Comparison of ENCODE assay signal across 9 mouse cellular contexts in the genomic region with DNA sequence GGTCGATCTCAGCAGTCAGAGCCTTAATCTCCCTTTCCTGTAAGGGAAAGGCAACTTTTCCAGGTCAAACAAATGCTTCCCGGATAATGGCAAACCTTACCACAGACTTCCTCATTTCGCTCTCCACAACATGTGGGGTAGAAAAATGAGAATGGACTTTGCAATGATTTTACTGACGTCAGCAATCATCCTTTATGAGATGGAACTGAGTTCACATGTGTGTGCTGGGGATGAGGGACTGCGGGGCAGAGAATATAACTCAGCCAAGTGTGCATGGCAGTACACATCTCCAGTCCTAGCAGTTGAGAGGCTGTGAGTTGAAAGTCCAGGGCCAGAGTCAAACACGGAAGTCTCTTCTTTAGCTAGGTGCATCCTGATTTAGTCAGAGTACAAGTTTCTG. TPM values are rescaled to one million over a fixed set of nuclear protein-coding genes. Genes with fewer than 3 reads are reported as not detected.
DNase-seq lines count a peak whose midpoint lies in the region; ATAC-seq lines count a peak whose summit lies in the region.
"Had no signal": no experiment of that assay in that cellular context is flagged by ENCODE, and none has a peak within 500 bp of the region (broad histone marks: within the 10 kb centered on the region; RNA-seq: fewer than 3 reads in every experiment).

No protein-coding gene starts in this region.

- DNase-seq in 3T3-L1 (ENCODE audit: low read depth, low spot score) = peak; percentile 5
- no peak for DNase-seq in forebrain, embryonic 14.5 days (ENCODE audit: low spot score)
- no peak for DNase-seq in Muller cell, postnatal 12 days (ENCODE audit: inconsistent ontology term)
- no peak for DNase-seq in adrenal gland, postnatal 14 days
- no peak for DNase-seq in cerebellum, adult 8-10 months

- H3K4me2 ChIP-seq in forebrain, embryonic 14.5 days (ENCODE audit: low read length) = peak overlapping the region; percentile 80
- H3K4me2 ChIP-seq in liver, embryonic 12.5 days = peak overlapping the region; percentile 82

- no peaks in the 10 kb centered on the region for H3K9me3 ChIP-seq in erythroblast, embryonic 14.5 days (ENCODE audit: control insufficient read depth, low read length)
- no peaks in the 10 kb centered on the region for H3K9me3 ChIP-seq in forebrain, embryonic 14.5 days (replicated peaks; ENCODE audit: control insufficient read depth, low read length)
- H3K9me3 ChIP-seq in liver, embryonic 12.5 days (replicated peaks) = no peaks in the 10 kb centered on the region

- no peak overlapping the region for H3K27ac ChIP-seq in forebrain, embryonic 14.5 days (ENCODE audit: low read depth, low read length)
- H3K27ac ChIP-seq in liver, embryonic 12.5 days = no peak overlapping the region

- peaks cover 39% of the 10 kb centered on the region for H3K36me3 ChIP-seq in erythroblast, embryonic 14.5 days (ENCODE audit: control insufficient read depth)
- H3K36me3 ChIP-seq in forebrain, embryonic 14.5 days (ENCODE audit: control insufficient read depth, insufficient read depth, low read length) = peaks cover 35% of the 10 kb centered on the region
- H3K36me3 ChIP-seq in liver, embryonic 12.5 days = peaks cover 43% of the 10 kb centered on the region

- H3K4me1 ChIP-seq in erythroblast, embryonic 14.5 days (ENCODE audit: control insufficient read depth) = peaks cover 35% of the 10 kb centered on the region
- H3K4me1 ChIP-seq in forebrain, embryonic 14.5 days (ENCODE audit: control insufficient read depth, insufficient read depth, low read length) = peaks cover 11% of the 10 kb centered on the region; the same call in 1 of the 2 replicates
- peaks cover 31% of the 10 kb centered on the region for H3K4me1 ChIP-seq in liver, embryonic 12.5 days

- peak overlapping the region; percentile 92 for H3K4me3 ChIP-seq in erythroblast, embryonic 14.5 days (replicated peaks)
- peak overlapping the region; percentile 89 for H3K4me3 ChIP-seq in forebrain, embryonic 14.5 days (ENCODE audit: low read depth, low read length)
- H3K4me3 ChIP-seq in liver, embryonic 12.5 days = peak overlapping the region; percentile 89

- WGBS in forebrain, embryonic 14.5 days = 91% methylated on average over 6 of the region's 6 CpGs
- 30% methylated on average over 6 of the region's 6 CpGs for WGBS in liver, embryonic 12.5 days (ENCODE audit: insufficient replicate concordance)

- H3K9ac ChIP-seq in forebrain, embryonic 14.5 days (ENCODE audit: low read length) = no peak overlapping the region; the same call in 1 of the 2 replicates
- peak overlapping the region; percentile 85 for H3K9ac ChIP-seq in liver, embryonic 12.5 days

- no peaks in the 10 kb centered on the region for H3K27me3 ChIP-seq in erythroblast, embryonic 14.5 days (ENCODE audit: control insufficient read depth)
- H3K27me3 ChIP-seq in forebrain, embryonic 14.5 days (replicated peaks; ENCODE audit: control insufficient read depth, insufficient read depth, low read length) = no peaks in the 10 kb centered on the region
- H3K27me3 ChIP-seq in liver, embryonic 12.5 days (replicated peaks) = no peaks in the 10 kb centered on the region

- ATAC-seq in erythroblast, adult 5-6 weeks (replicated peaks; ENCODE audit: low FRiP score, poor library complexity, severe bottlenecking) = no peak
- ATAC-seq in forebrain, embryonic 14.5 days = no peak
- no peak for ATAC-seq in liver, embryonic 12.5 days

RNA-seq across cellular contexts. Expression of gene Rars, which starts 1.0 kb away (rescaled TPM):
- polyA plus RNA-seq in erythroblast, embryonic 14.5 days (2012) = 0.30 and 0.72 TPM in 2 replicates
- total RNA-seq in erythroblast, adult 5-6 weeks (2015; ENCODE audit: low replicate concordance) = 20.9 and 22.2 TPM in 2 replicates
- 24.7 and 25.4 TPM in 2 replicates for total RNA-seq in erythroblast, adult 5-6 weeks (2017; ENCODE audit: low replicate concordance)
- 83.2 and 86.7 TPM in 2 replicates for polyA plus RNA-seq in forebrain, embryonic 14.5 days (2014; fragmentation: Nextera tagmentation; extraction: Ambion mirVana)
- 78.9 and 80.3 TPM in 2 replicates for polyA plus RNA-seq in liver, embryonic 12.5 days (2016; fragmentation: Nextera tagmentation; extraction: Ambion mirVana)
- 64.7 and 75.4 TPM in 2 replicates for total RNA-seq in adrenal gland, postnatal 14 days (2021)

RNA-seq across cellular contexts. Expression of gene Fbll1, which starts 34.6 kb away (rescaled TPM):
- polyA plus RNA-seq in erythroblast, embryonic 14.5 days (2012) = not detected in 2 replicates
- total RNA-seq in erythroblast, adult 5-6 weeks (2015; ENCODE audit: low replicate concordance) = not detected in 2 replicates
- not detected in 2 replicates for total RNA-seq in erythroblast, adult 5-6 weeks (2017; ENCODE audit: low replicate concordance)
- 6.7 and 12.4 TPM in 2 replicates for polyA plus RNA-seq in forebrain, embryonic 14.5 days (2014; fragmentation: Nextera tagmentation; extraction: Ambion mirVana)
- polyA plus RNA-seq in liver, embryonic 12.5 days (2016; fragmentation: Nextera tagmentation; extraction: Ambion mirVana) = not detected in 2 replicates
- 0.67 and 0.83 TPM in 2 replicates for total RNA-seq in adrenal gland, postnatal 14 days (2021)
- polyA plus RNA-seq: spleen, adult 2 months had no signal

Comparison
In these comparisons a context has a peak if more than half of its experiments do, and no peak if none do; other contexts are left out.
1. RNA of gene Rars, which starts 1.0 kb away (polyA plus RNA-seq): 83.2 to 86.7 TPM in forebrain, embryonic 14.5 days and 78.9 to 80.3 TPM in liver, embryonic 12.5 days; 0.30 to 0.72 TPM in erythroblast, embryonic 14.5 days; every median in the first group is over 10 times any median in the second.
2. Peak in every context shown above with its lines, with median percentiles within 50 percentile points of each other: H3K4me3 ChIP-seq.